Mouse (Mus musculus) kidney, postnatal 36 days (tissue): Measurements from ENCODE around the gene Smc3.
A peak's percentile ranks its signal among the peaks of the same experiment; 100 is the strongest.

Source experiments
- DNase-seq, 2 experiments: peaks; one replicate each; pipeline ENCODE4 v3.0.0; 2021 to 2022; ENCODE audit warnings: mixed read lengths in 2 of 2

The Smc3 gene

GRCm38 (mm10) chr19:53599757-53600539 is at the start of gene Smc3:
TSS of gene Smc3 (plus strand) at chr19:53600398.
- peak; percentile 99 to 100 for DNase-seq

GRCm38 (mm10) chr19:53550972-53551371 is 49.2 kb upstream of the Smc3 start:
- no peak for DNase-seq

- peak in 1 of 2 experiments; percentile 23 for DNase-seq
Measured at GRCm38 (mm10) chr19:53552216-53552786, 47.9 kb upstream of the Smc3 start.

DNA sequence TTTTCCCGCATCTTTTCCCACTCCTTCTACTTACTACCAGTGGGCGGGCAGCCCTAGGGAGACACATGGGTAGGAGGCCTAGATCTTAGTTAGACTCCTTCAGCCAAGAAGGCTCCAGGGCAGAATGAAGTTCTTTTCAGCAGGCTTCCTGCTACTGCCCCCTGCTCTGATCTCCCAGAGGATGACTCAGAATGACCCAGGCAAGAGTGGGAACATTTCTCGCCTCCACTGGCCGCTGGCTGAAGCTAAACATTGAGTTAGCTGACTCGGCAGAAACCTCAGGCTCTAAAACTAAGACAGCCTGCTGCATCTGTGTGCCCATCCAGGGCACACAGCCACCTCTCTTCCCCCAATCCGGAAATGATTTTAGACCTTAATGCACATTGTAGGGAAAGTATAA is 47.4 kb upstream of the Smc3 start:
- DNase-seq = peak; percentile 11 to 35

DNA sequence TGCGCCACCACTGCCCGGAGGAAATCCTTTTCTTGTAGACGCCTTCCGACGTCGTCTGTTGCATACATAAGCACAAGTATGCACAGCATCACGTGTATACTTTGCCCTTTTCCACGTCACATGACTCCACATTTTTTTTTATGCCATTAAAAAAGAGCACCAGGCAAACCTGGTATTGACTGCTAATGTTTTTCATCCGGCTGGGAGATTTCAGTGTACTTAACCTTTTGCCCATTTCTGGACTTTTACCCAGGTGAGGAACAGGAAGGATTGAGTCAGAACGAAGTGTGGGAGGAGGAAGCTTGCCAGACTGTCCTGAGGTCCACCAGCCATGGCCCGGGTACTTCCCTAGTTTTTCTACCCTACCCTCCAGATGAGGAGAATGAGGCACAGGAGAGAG is 45.8 kb upstream of the Smc3 start:
- peak; percentile 59 to 76 for DNase-seq

DNA sequence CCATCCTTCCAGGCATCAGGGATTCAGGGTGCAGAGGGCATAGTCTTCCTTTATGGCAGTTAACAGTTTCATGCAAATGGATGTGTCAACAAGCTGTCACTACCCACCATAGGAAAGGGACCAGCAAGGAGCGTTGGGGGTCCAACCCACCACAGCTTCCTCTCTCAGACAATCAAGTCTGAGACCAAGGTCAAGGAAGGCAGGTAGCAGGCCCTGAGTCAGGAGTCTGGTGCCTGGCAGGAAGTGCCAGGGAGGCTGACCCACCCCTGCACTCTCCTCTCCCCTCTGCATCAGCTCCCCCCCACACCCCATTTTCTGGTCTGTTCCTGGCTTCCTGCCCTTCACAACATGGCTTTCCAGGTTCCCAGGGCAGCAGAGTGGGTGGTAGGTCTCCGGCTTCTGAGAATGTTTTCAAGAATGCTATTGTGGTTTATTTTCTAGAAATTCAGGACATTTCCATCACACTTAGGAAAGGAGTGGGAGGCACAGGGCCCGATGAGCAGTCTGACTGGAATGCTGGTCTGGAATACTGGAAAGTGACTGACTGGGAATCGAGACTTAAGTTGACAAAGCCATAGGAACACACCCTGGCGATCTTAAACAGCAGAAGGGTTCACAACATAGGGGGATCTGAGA is 45.1 kb upstream of the Smc3 start:
- no peak for DNase-seq

DNA sequence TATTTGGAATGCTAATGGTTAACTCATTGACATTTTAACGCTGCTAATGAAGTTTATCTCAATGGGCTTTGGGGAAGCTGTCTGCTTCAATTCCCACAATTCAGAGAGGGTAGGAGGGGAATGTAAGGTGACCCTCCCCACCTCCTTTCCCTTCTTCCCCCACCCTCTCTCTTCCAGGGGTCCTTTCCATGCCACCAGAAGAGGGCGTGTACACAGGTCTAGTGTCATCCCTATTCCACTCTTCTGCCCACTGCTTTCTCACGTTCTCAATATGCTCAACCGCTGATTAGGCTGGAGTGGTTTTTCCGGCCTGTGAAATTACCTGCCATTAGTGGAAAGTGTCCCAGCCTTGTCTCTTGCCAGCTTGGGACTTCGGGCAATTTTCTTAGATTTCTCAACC is 43.4 kb upstream of the Smc3 start:
- DNase-seq = no peak

GRCm38 (mm10) chr19:53557267-53557936 is 42.8 kb upstream of the Smc3 start:
- peak; percentile 22 to 27 for DNase-seq

DNA sequence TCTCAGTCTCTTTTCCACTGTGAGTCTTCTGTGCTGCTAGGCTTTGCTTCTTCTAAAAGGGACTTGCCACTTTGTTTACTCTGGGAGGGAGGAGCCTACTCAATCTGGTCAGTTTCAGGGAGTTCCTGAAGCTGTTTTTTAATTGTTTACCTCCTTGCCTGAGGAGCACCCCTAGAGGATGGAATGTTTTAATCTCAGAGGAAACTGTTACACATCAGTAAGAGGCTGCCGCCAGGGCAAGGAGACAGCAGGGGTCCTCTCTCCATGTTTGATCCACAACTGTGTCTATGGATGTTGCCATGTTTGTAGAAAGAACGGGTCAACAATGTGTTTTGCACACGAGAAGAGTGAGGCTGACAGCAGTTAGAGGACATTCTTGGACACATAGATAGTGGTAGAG is 39.8 kb upstream of the Smc3 start:
- no peak for DNase-seq

DNA sequence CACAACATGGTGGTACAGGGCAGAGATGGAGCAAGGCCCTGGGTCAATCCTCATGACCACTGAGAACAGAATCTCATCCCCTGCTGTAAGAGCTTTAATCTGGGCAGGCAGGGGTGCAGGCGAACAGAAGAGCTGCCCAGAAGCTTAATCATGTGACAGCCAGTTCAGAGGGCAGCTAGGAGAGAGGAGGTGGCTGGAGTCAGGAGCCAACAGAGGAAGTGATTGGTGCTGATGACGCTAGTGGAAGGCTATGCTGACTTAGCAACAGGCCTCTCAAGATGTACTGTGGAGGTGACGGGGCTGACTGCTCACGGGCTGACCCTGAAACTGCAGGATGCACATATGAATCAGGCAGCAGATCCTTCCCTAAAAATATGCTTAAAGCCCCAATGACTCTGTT is 36.0 kb upstream of the Smc3 start:
- peak; percentile 65 to 78 for DNase-seq

GRCm38 (mm10) chr19:53565565-53566277 is 34.5 kb upstream of the Smc3 start:
- no peak for DNase-seq

DNA sequence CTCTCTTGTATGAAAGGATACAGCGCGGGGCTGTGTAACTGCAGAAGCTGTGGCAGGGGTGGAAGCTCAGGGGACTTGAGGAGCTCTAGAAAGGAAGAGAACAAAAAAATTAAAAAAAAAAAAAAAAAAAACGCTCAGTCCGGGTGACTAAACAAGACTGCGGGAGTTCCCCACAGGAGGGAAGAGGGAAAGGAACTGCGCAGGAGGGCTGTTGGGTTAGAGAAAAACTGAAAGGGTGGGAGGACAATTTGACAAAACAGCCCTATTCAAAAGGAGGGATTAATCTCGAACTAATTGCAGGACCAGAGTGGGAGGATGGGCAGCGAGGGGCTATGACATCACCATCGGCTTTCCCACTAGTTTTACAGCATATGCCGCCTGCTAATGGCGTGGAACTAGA is 32.3 kb upstream of the Smc3 start:
- DNase-seq = no peak

DNA sequence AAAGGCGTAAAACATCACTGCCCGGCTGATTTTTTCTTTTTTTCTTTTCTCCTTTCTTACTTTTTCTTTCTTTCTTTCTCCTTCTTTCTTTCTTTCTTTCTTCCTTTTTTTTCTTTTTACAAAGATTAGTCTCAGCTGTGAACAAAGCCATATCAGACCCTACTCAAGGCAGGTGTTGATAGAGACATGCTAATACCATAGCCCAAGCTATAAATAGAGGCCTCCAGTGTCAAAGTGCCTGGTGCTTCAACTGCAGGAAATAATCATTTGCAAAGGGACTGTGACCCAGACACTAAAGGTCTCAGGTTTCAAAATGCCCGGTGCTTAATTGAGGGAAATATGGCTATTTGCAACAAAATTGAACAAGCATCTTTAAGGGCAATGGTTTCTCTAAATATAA is 31.6 kb upstream of the Smc3 start:
- no peak for DNase-seq

DNA sequence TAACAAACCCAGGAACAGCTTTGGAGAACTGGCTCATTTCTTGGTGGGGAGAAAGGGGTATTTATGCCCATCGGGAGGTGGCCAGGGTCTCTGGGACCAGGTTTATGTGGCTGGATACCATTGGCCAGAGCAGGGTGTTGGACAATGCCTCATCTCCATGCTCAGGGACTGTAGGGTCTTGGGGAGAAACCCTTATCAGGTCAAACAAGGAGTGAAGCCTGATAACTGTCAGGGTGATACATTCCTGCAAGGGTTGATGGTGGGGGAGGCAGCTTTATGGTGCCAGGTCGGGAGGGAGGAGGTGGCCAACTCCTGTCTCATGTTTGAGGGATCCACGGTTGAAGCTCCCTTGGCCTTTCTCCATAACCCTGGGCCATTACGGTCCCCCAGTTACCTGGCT is 29.1 kb upstream of the Smc3 start:
- DNase-seq = no peak

DNA sequence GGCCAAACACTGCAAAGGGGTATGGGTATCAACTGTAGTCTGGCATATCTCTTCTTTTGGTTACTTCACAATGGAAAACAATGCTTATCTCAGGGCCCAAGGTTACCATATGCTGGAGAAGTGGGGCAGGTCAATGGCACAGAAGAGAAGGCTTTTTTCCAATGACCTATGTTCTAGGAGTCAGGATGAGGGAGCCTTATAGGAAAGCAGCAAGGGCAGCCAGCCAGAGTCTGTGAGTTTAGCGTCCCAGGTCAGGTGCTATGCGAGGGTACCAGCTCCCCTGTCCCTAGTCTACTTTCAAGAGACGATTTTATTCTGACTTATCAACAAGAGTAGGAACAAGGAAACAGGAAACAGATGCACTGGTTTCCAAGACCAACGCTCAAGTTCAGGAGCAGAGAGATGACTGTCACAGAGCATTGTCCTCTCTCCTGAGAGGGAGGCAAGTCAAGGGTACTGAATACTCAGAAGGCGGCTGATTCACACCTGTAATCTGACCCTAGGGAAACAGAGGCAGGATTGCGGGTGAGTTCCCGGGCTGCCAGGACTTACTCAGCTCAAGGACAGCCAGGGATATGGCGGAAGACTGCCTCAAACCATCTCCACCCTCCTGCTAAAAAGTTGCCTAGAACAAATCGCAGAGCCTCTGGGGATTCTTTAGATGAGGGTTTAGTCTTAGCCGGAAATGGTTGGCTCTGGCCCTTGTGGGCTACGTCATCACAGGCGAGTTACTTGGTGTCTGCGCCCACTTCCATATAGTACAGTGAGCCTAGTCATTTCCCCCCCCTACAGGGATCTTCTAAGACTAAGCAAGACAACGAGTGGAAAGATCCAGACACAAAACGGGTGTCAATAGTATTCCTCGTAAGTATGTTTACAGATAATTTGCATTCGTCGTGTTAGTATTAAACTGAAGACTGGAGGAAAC is 28.4 kb upstream of the Smc3 start:
- no peak for DNase-seq

- DNase-seq = no peak
Measured at GRCm38 (mm10) chr19:53572607-53573006, 27.6 kb upstream of the Smc3 start.

DNA sequence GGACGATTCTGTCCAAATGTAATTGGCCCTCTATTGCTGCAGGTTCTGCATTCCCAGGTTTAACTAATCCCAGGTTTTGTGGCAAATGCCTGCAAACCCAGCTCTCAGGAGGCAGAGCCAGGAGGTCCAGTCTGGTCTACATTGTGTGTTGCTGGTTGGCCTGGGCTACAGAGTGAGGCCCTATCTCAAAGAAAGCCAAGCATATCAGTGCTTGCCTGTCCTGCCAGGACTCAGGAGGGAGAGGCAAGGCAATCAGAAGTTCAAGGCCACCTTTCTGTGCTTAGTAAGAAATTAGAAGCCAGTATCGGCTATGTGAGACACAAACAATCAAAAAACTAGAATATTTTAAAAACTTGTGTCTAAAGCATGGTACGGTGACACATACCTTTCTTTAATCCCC is 27.0 kb upstream of the Smc3 start:
- DNase-seq = no peak

DNA sequence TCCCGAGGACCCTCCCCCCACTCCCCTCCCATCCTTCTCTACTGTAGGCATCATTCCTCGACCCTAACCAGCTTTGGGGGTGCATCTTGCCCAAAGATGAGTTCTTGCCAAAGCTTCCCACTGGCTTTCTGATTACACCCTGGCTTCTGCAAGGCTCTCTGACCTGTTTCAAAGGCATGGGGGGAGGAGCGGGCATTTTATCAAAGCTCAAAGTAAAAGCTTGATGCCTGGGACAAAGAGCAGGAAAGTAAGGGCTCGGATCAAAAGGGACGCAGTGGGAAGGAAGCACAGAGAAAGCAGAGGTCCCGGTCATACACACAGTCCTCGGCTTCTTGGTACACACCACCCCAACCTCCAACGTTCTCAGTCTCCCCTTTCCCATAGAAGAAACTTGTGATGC is 26.1 kb upstream of the Smc3 start:
- no peak for DNase-seq

GRCm38 (mm10) chr19:53574546-53574945 is 25.7 kb upstream of the Smc3 start:
- no peak for DNase-seq

DNA sequence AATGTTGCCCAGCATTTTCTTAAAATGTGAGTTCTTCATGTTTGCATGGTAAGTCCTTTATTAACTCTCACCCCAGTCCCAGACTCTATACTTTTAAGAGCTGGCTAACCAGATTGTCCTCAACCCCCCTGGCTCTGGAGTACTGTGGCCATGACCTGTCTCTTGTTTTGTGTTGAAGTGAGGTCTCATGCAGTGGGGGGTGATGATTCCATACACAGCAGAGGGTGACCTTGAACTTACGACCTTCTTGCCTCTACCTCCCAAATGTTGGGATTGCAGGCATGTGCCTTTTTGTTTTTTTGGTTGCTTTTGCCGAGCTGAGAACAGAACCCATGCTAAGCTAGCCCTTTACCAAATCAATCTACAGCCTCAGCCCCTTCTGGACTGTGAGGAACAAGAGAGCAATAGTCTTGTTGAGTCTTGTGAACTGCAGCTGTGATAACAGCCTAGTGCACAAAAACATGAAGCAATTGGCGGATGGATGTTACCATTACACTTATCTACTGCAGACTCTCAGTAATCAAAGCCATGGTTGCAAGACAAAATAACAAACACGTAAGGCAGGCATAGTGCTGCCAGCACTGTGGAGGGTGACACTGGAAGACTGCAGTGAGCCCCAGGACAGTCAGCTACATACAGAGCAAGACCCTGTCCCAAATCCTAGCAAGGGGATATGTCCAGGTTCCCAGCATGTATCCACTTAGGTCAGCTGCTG is 24.7 kb upstream of the Smc3 start:
- no peak for DNase-seq

GRCm38 (mm10) chr19:53576061-53576460 is 24.1 kb upstream of the Smc3 start:
- no peak for DNase-seq
